Mouse (Mus musculus) megakaryocyte-erythroid progenitor cell, adult 5-6 weeks (primary cell): ENCODE measurements around the gene Zfp85. TPM values are rescaled to one million over a fixed set of nuclear protein-coding genes. Genes with fewer than 3 reads are reported as not detected.

Experiments
- total RNA-seq, 2 experiments: library from RNA; stranded (forward) in 1 of 2; stranded (reverse) in 1 of 2; fragments of 200-1000, 215-1000 nt in 1 of 2; fragments of >200 nt in 1 of 2; fragmentation: Nextera tagmentation in 1 of 2; gene quantifications; 2 replicates each; pipeline ENCODE4 v1.2.3; 2014 to 2017

Gene Zfp85
- total RNA-seq, 2 experiments from 2014 or later: 7.0 to 9.3 TPM

Other genes with a start within 250 kb of the Zfp85 start
- gene Gm26965, start 229.1 kb downstream of the Zfp85 start, total RNA-seq (2014; fragmentation: Nextera tagmentation): not detected in 2 replicates
- not detected in 2 replicates for gene Gm26965, start 229.1 kb downstream of the Zfp85 start, total RNA-seq (2017)
- gene Zfp87, start 229.1 kb downstream of the Zfp85 start, total RNA-seq (2014; fragmentation: Nextera tagmentation): 13.6 and 18.1 TPM in 2 replicates
- gene Zfp87, start 229.1 kb downstream of the Zfp85 start, total RNA-seq (2017): 14.1 and 14.7 TPM in 2 replicates
- gene Zfp748, start 201.4 kb downstream of the Zfp85 start, total RNA-seq (2014; fragmentation: Nextera tagmentation): 7.8 and 9.6 TPM in 2 replicates
- 9.4 and 11.8 TPM in 2 replicates for gene Zfp748, start 201.4 kb downstream of the Zfp85 start, total RNA-seq (2017)
- gene Zfp729b, start 145.5 kb downstream of the Zfp85 start, total RNA-seq (2014; fragmentation: Nextera tagmentation): 9.6 and 13.3 TPM in 2 replicates
- 11.7 and 17.0 TPM in 2 replicates for gene Zfp729b, start 145.5 kb downstream of the Zfp85 start, total RNA-seq (2017)
- gene Gm49345, start 117.5 kb downstream of the Zfp85 start, total RNA-seq (2014; fragmentation: Nextera tagmentation): not detected in 2 replicates
- gene Gm49345, start 117.5 kb downstream of the Zfp85 start, total RNA-seq (2017): 3.5 TPM in 1 of 2 replicates, not detected in the other
- 5.4 and 6.7 TPM in 2 replicates for gene Zfp729a, start 117.4 kb downstream of the Zfp85 start, total RNA-seq (2014; fragmentation: Nextera tagmentation)
- 5.3 and 12.8 TPM in 2 replicates for gene Zfp729a, start 117.4 kb downstream of the Zfp85 start, total RNA-seq (2017)
- 13.3 and 13.6 TPM in 2 replicates for gene Zfp738, start 68.2 kb downstream of the Zfp85 start, total RNA-seq (2014; fragmentation: Nextera tagmentation)
- gene Zfp738, start 68.2 kb downstream of the Zfp85 start, total RNA-seq (2017): 13.1 and 21.9 TPM in 2 replicates
- gene Zfp65, start 26.1 kb downstream of the Zfp85 start, total RNA-seq (2014; fragmentation: Nextera tagmentation): 7.2 and 12.7 TPM in 2 replicates
- gene Zfp65, start 26.1 kb downstream of the Zfp85 start, total RNA-seq (2017): 16.6 and 17.6 TPM in 2 replicates
- gene Zfp493, start 24.5 kb upstream of the Zfp85 start, total RNA-seq (2014; fragmentation: Nextera tagmentation): 6.2 and 8.9 TPM in 2 replicates
- gene Zfp493, start 24.5 kb upstream of the Zfp85 start, total RNA-seq (2017): 1.8 and 3.7 TPM in 2 replicates
- 3.1 and 5.3 TPM in 2 replicates for gene Zfp273, start 58.5 kb upstream of the Zfp85 start, total RNA-seq (2014; fragmentation: Nextera tagmentation)
- gene Zfp273, start 58.5 kb upstream of the Zfp85 start, total RNA-seq (2017): 2.2 and 8.7 TPM in 2 replicates
- gene Gm10037, start 75.9 kb upstream of the Zfp85 start, total RNA-seq (2014; fragmentation: Nextera tagmentation): 2.3 TPM in 1 of 2 replicates, not detected in the other
- gene Gm10037, start 75.9 kb upstream of the Zfp85 start, total RNA-seq (2017): not detected in 2 replicates
- gene BC048507, start 108.1 kb upstream of the Zfp85 start, total RNA-seq (2014; fragmentation: Nextera tagmentation): not detected in 2 replicates
- not detected in 2 replicates for gene BC048507, start 108.1 kb upstream of the Zfp85 start, total RNA-seq (2017)